Mouse (Mus musculus) large intestine, adult 2 months (tissue): ENCODE measurements around the gene Dab2ip. TPM values are rescaled to one million over a fixed set of nuclear protein-coding genes. Genes with fewer than 3 reads are reported as not detected.

Source experiments
- DNase-seq: peaks from one replicate; pipeline ENCODE4 v3.0.0-alpha.2; 2012; ENCODE audit warnings: low read depth, low spot score
- WGBS: fragments of 180-500 bp; shearing (Covaris S2); methylation state at CpG from one replicate; pipeline ENCODE4 v1.1.7; 2018; 5-methylcytosine and 5-hydroxymethylcytosine counted together
- polyA plus RNA-seq: library from polyadenylated mRNA; depleted of rRNA; stranded (reverse); fragments of >200 nt; gene quantifications from 2 replicates; pipeline ENCODE4 v1.2.3, GENCODE M21; 2012

Gene Dab2ip
- polyA plus RNA-seq, 1 experiment = 60.5 TPM

GRCm38 (mm10) chr2:35696542-35697391 lies 138.7 kb downstream of the Dab2ip start:
- 10% methylated on average over 3 of the region's 3 CpGs for WGBS
- DNase-seq = no peak

- 40% methylated on average over 3 of the region's 3 CpGs for WGBS
These were observed 139.7 kb downstream of the Dab2ip start for GRCm38 (mm10) chr2:35697768-35698167.

GRCm38 (mm10) chr2:35700966-35701365 lies 142.9 kb downstream of the Dab2ip start:
- 58% methylated on average over 2 of the region's 2 CpGs for whole genome bisulfite sequencing
- DNase-seq = no peak

More at GRCm38 (mm10) chr2:35697768-35698167, 139.7 kb downstream of the Dab2ip start:
- DNase-seq = no peak

- WGBS = 70% methylated on average over 7 of the region's 7 CpGs
These were observed 143.9 kb downstream of the Dab2ip start for GRCm38 (mm10) chr2:35702001-35702400.

GRCm38 (mm10) chr2:35702608-35703007 lies 144.5 kb downstream of the Dab2ip start:
- DNase-seq = no peak
- 45% methylated on average over 6 of the region's 6 CpGs for WGBS

More at GRCm38 (mm10) chr2:35702001-35702400, 143.9 kb downstream of the Dab2ip start:
- no peak for DNase-seq

GRCm38 (mm10) chr2:35703241-35703640 lies 145.2 kb downstream of the Dab2ip start:
- WGBS = 18% methylated on average over 3 of the region's 3 CpGs
- no peak for DNase-seq

- no peak for DNase-seq
- WGBS = 89% methylated on average over 5 of the region's 5 CpGs
These were observed 154.5 kb downstream of the Dab2ip start for GRCm38 (mm10) chr2:35712611-35713010.

- DNase-seq = no peak
- 61% methylated on average over 7 of the region's 7 CpGs for WGBS
These were observed 155.4 kb downstream of the Dab2ip start for GRCm38 (mm10) chr2:35713460-35713859.

GRCm38 (mm10) chr2:35714742-35715167 lies 156.7 kb downstream of the Dab2ip start:
- WGBS = 36% methylated on average over 8 of the region's 8 CpGs
- no peak for DNase-seq

- no peak for DNase-seq
- WGBS = 83% methylated on average over 3 of the region's 3 CpGs
These were observed 157.4 kb downstream of the Dab2ip start for GRCm38 (mm10) chr2:35715485-35715884.

GRCm38 (mm10) chr2:35716175-35716574 lies 158.1 kb downstream of the Dab2ip start:
- WGBS = 56% methylated on average over 1 of the region's 1 CpGs
- no peak for DNase-seq

GRCm38 (mm10) chr2:35718003-35718500 lies 160.0 kb downstream of the Dab2ip start:
- 84% methylated on average over 5 of the region's 5 CpGs for WGBS
- DNase-seq = no peak

GRCm38 (mm10) chr2:35718662-35719061 lies 160.6 kb downstream of the Dab2ip start:
- 91% methylated on average over 9 of the region's 9 CpGs for WGBS
- DNase-seq = no peak

GRCm38 (mm10) chr2:35719230-35720005 lies 161.4 kb downstream of the Dab2ip start:
- DNase-seq = no peak
- 86% methylated on average over 12 of the region's 12 CpGs for WGBS

- 85% methylated on average over 12 of the region's 12 CpGs for WGBS
These were observed 162.0 kb downstream of the Dab2ip start for GRCm38 (mm10) chr2:35720104-35720503.

GRCm38 (mm10) chr2:35720550-35720949 lies 162.5 kb downstream of the Dab2ip start:
- DNase-seq = no peak
- WGBS = 83% methylated on average over 13 of the region's 13 CpGs

More at GRCm38 (mm10) chr2:35720104-35720503, 162.0 kb downstream of the Dab2ip start:
- DNase-seq = no peak

GRCm38 (mm10) chr2:35720956-35721355 lies 162.9 kb downstream of the Dab2ip start:
- 92% methylated on average over 9 of the region's 9 CpGs for WGBS
- no peak for DNase-seq

GRCm38 (mm10) chr2:35722821-35723220 lies 164.8 kb downstream of the Dab2ip start:
- no peak for DNase-seq
- WGBS = 85% methylated on average over 9 of the region's 9 CpGs

- no peak for DNase-seq
- 96% methylated on average over 6 of the region's 6 CpGs for WGBS
These were observed 165.2 kb downstream of the Dab2ip start for GRCm38 (mm10) chr2:35723267-35723666.

- WGBS = 85% methylated on average over 7 of the region's 7 CpGs
- DNase-seq = no peak
These were observed 165.6 kb downstream of the Dab2ip start for GRCm38 (mm10) chr2:35723691-35724090.
